Mouse (Mus musculus): ENCODE results near the gene Syne4. TPM values are rescaled to one million over a fixed set of nuclear protein-coding genes. Genes with fewer than 3 reads are reported as not detected.

Gene Syne4
- polyA plus RNA-seq, 1 experiment: 7.2 TPM

- no peak for DNase-seq (ENCODE audit: low read depth)
Measured at GRCm38 (mm10) chr7:30328379-30328778, 13.8 kb downstream of the Syne4 start.

- DNase-seq (ENCODE audit: low read depth): no peak
Measured at GRCm38 (mm10) chr7:30331887-30332286, 17.3 kb downstream of the Syne4 start.

- no peak for DNase-seq (ENCODE audit: low read depth)
Measured at GRCm38 (mm10) chr7:30332622-30333259, 18.1 kb downstream of the Syne4 start.

- DNase-seq (ENCODE audit: low read depth): no peak
Measured at GRCm38 (mm10) chr7:30333436-30333835, 18.8 kb downstream of the Syne4 start.

- no peak for DNase-seq (ENCODE audit: low read depth)
Measured at GRCm38 (mm10) chr7:30334563-30334962, 20.0 kb downstream of the Syne4 start.

- DNase-seq (ENCODE audit: low read depth): no peak
Measured at GRCm38 (mm10) chr7:30335688-30336087, 21.1 kb downstream of the Syne4 start.

- no peak for DNase-seq (ENCODE audit: low read depth)
Measured at GRCm38 (mm10) chr7:30336384-30336783, 21.8 kb downstream of the Syne4 start.

GRCm38 (mm10) chr7:30339432-30340109 is 25.0 kb downstream of the Syne4 start:
- no peak for DNase-seq (ENCODE audit: low read depth)

- DNase-seq (ENCODE audit: low read depth): no peak
Measured at GRCm38 (mm10) chr7:30346635-30347379, 32.2 kb downstream of the Syne4 start.

GRCm38 (mm10) chr7:30347828-30348227 is 33.2 kb downstream of the Syne4 start:
- no peak for DNase-seq (ENCODE audit: low read depth)

- DNase-seq (ENCODE audit: low read depth): no peak
Measured at GRCm38 (mm10) chr7:30353279-30353822, 38.7 kb downstream of the Syne4 start.

- DNase-seq (ENCODE audit: low read depth): no peak
Measured at GRCm38 (mm10) chr7:30354059-30354458, 39.5 kb downstream of the Syne4 start.

GRCm38 (mm10) chr7:30358378-30359186 is 44.0 kb downstream of the Syne4 start:
- DNase-seq (ENCODE audit: low read depth): no peak

GRCm38 (mm10) chr7:30359276-30359865 is 44.8 kb downstream of the Syne4 start:
- no peak for DNase-seq (ENCODE audit: low read depth)

- no peak for DNase-seq (ENCODE audit: low read depth)
Measured at GRCm38 (mm10) chr7:30360028-30360427, 45.4 kb downstream of the Syne4 start.

GRCm38 (mm10) chr7:30362652-30363343 is 48.2 kb downstream of the Syne4 start, which contains the start of gene Lrfn3:
TSS of gene Lrfn3 (minus strand) at chr7:30362772.
- no peak for DNase-seq (ENCODE audit: low read depth)

GRCm38 (mm10) chr7:30363344-30363738 is 48.7 kb downstream of the Syne4 start:
- no peak for DNase-seq (ENCODE audit: low read depth)

- no peak for DNase-seq (ENCODE audit: low read depth)
Measured at GRCm38 (mm10) chr7:30367466-30367865, 52.9 kb downstream of the Syne4 start.
